Mouse (Mus musculus) spleen, adult 2 months (tissue): ENCODE measurements around the gene Gpc4.

Experiments
- CTCF ChIP-seq: fragments of 200-500 bp; IDR thresholded peaks from 2 replicates; pipeline ENCODE4 v1.5.1; 2011; ENCODE audit warnings: mild to moderate bottlenecking, inconsistent platforms; ENCODE audit not compliant: insufficient read depth, insufficient read length, insufficient replicate concordance; ENCODE audit errors: extremely low read depth
- POLR2A ChIP-seq: fragments of 200-500 bp; IDR thresholded peaks from 2 replicates; pipeline ENCODE4 v1.6.1; 2011; ENCODE audit warnings: low read depth, low read length, inconsistent platforms

GRCm38 (mm10) chrX:52163418-52164133 lies 1.5 kb downstream of the Gpc4 start:
- no peak for TF ChIP-seq CTCF
- no peak for TF ChIP-seq POLR2A
